Mouse (Mus musculus): Measurements from ENCODE around the gene Pam16.

The Pam16 gene

DNA sequence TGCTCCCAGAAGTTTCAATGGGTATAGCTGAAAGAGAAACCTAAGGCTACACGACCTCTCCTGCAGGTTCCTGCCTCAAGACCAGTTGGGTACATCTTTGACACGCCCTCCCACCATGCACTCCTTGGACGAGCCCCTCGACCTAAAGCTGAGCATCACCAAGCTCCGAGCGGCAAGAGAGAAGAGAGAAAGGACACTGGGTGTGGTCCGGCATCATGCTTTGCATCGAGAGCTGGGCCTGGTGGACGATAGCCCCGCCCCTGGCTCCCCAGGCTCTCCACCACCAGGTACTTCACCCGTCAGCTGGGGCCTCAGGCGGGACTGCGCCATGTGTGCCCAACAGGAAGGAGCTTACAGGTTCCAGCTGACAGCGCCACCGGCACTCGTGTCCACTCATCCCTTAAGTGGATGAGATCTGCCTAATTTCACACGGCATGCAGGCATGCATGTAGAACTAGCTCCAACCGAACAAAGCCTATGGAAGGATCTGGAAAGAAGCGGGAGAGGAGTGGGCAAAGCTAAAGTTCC, 16.2 kb downstream of the Pam16 start:
- POLR2A ChIA-PET = interaction anchor here (0.5 to 34.6 kb wide), 54 partner anchors 7 to 532 kb away, joined by 3 to 632 read pairs (median 5); partner anchors contain the start of genes Tfap4 (in 3 of the 4), Glis2 (in 2 of the 4), Pam16 (in 2 of the 4) and Coro7 (in 1 of the 4)
- CTCF ChIA-PET = interaction anchor here (0.5 to 4.9 kb wide), 66 partner anchors 8 to 341 kb away, joined by 3 to 72 read pairs (median 6); partner anchors contain the start of genes Tfap4 (in 4 of the 4), Pam16 (in 2 of the 4) and Srl (in 2 of the 4)

- CTCF ChIA-PET = interaction anchor here (0.5 to 4.9 kb wide), 99 partner anchors 8 to 512 kb away, joined by 3 to 72 read pairs (median 6); partner anchors contain the start of genes Tfap4 (in 4 of the 4), Pam16 (in 3 of the 4), Coro7 (in 2 of the 4) and Srl (in 2 of the 4)
These were observed 16.8 kb downstream of the Pam16 start for GRCm38 (mm10) chr16:4607818-4608531.

GRCm38 (mm10) chr16:4606431-4607084, 18.2 kb downstream of the Pam16 start:
- CTCF ChIA-PET = interaction anchor here (0.6 to 4.9 kb wide), 38 partner anchors 10 to 291 kb away, joined by 3 to 72 read pairs (median 8); partner anchors contain the start of genes Tfap4 (in 3 of the 4) and Pam16 (in 2 of the 4)
- POLR2A ChIA-PET = interaction anchor here in 2 of 4 experiments (0.8 to 34.6 kb wide), 22 partner anchors 11 to 274 kb away, joined by 3 to 632 read pairs (median 13); partner anchors contain the start of genes Glis2 (in 2 of the 2), Pam16 (in 2 of the 2), Srl (in 2 of the 2) and Tfap4 (in 2 of the 2)

More at GRCm38 (mm10) chr16:4607818-4608531, 16.8 kb downstream of the Pam16 start:
- POLR2A ChIA-PET = interaction anchor here (0.5 to 34.6 kb wide), 63 partner anchors 7 to 531 kb away, joined by 3 to 632 read pairs (median 5); partner anchors contain the start of genes Tfap4 (in 3 of the 4), Glis2 (in 2 of the 4), Pam16 (in 2 of the 4) and Srl (in 2 of the 4)

DNA sequence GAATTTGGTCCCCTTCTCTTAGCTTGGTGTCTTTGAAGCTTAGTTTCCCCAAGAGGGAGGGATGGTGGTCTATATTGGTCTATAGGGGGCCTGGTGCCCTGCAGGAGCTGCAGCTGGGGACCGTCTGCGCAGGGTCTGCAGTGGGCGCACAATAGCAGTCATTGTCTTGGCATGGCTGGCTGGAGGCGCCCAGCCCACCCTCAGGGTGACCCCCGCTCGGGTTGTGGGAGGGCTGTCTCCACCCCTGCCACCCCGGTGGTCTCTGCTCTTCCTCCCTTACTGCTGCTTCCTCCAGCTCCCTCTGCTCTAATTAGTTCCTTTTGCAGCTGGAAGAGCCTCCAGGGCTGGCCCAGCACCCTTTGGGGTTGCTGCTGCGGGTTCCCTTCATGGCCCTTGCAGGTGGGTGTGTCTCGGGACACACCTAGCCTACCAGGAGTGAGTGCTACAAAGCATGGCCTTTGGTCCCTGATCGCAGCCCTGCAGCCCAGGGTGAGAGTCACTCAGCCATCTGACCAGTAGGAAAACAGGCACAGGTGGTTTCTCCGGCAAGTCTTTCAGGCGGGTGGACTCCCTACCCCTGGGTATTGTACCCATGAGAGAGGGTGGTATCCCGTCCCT, 19.2 kb downstream of the Pam16 start:
- POLR2A ChIA-PET = interaction anchor here (0.5 to 34.6 kb wide), 18 partner anchors 9 to 116 kb away, joined by 3 to 632 read pairs (median 6); partner anchors contain the start of genes Glis2 (in 2 of the 4), Tfap4 (in 2 of the 4), Coro7 (in 1 of the 4) and Srl (in 1 of the 4)
- CTCF ChIA-PET = interaction anchor here (0.5 to 4.8 kb wide), 21 partner anchors 11 to 320 kb away, joined by 3 to 72 read pairs (median 4); partner anchors contain the start of genes Srl (in 1 of the 4) and Tfap4 (in 1 of the 4)

GRCm38 (mm10) chr16:4604293-4604837, 20.4 kb downstream of the Pam16 start:
- ChIA-PET CTCF (interaction anchor here in 1 of 4 experiments (1.1 kb wide), 1 partner anchor 115 kb away, joined by 4 read pairs; no protein-coding TSS in a partner anchor), POLR2A (interaction anchor here (0.5 to 34.6 kb wide), 10 partner anchors 9 to 45 kb away, joined by 3 to 632 read pairs (median 31); partner anchors contain the start of genes Tfap4 (in 2 of the 4) and Glis2 (in 1 of the 4))

- ChIA-PET CTCF (no interaction called here), POLR2A (interaction anchor here in 3 of 4 experiments (0.6 to 34.6 kb wide), 12 partner anchors 8 to 120 kb away, joined by 3 to 632 read pairs (median 4); partner anchors contain the start of genes Glis2 (in 2 of the 3), Srl (in 2 of the 3) and Tfap4 (in 1 of the 3))
These were observed 21.3 kb downstream of the Pam16 start for GRCm38 (mm10) chr16:4603453-4603837.

DNA sequence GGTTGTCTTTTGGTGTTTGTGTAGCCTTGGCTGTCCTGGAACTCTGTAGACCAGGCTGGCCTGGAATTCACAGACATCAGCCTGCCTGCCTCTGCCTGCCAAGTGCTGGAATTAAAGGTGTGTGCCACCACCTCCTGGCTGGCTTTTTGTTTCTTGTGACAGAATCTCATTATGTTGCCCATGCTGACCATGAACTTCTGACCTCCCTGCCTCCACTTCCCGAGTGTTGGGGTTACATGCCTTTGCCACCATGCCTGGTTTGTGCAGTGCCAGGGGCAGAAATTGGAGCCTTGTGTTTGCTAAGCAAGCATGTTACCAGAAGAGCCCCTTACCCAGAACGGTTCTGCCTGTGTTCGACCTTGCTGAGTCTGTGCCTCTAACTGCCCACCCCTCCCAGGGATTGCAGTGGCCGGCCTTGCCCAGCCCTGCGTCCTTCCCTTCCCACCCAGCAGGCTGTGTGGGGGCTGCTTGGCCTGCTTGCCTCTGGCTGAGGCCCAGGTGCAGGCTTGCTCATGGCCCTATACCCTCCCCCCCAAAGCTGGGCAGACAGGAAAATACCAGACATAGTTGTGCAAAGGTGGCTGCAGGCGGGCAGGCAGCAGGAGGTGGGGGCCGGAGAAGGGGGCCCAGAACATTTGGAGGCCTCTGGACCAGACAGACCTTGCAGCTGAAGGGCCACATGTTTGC, 21.9 kb downstream of the Pam16 start:
- POLR2A ChIA-PET = interaction anchor here (0.5 to 34.6 kb wide), 19 partner anchors 8 to 278 kb away, joined by 3 to 632 read pairs (median 4); partner anchors contain the start of genes Glis2 (in 2 of the 4), Srl (in 2 of the 4), Coro7 (in 1 of the 4) and Tfap4 (in 1 of the 4)
- CTCF ChIA-PET = interaction anchor here in 3 of 4 experiments (1.0 to 1.4 kb wide), 6 partner anchors 10 to 114 kb away, joined by 3 to 4 read pairs (median 3); no protein-coding TSS in a partner anchor

- POLR2A ChIA-PET = interaction anchor here in 3 of 4 experiments (0.6 to 34.6 kb wide), 20 partner anchors 8 to 278 kb away, joined by 3 to 632 read pairs (median 8); partner anchors contain the start of genes Tfap4 (in 2 of the 3), Cdip1 (in 1 of the 3), Coro7 (in 1 of the 3) and Srl (in 1 of the 3)
- CTCF ChIA-PET = interaction anchor here in 3 of 4 experiments (0.6 to 1.4 kb wide), 11 partner anchors 9 to 113 kb away, joined by 3 to 4 read pairs (median 3); no protein-coding TSS in a partner anchor
These were observed 22.6 kb downstream of the Pam16 start for GRCm38 (mm10) chr16:4602189-4602588.

DNA sequence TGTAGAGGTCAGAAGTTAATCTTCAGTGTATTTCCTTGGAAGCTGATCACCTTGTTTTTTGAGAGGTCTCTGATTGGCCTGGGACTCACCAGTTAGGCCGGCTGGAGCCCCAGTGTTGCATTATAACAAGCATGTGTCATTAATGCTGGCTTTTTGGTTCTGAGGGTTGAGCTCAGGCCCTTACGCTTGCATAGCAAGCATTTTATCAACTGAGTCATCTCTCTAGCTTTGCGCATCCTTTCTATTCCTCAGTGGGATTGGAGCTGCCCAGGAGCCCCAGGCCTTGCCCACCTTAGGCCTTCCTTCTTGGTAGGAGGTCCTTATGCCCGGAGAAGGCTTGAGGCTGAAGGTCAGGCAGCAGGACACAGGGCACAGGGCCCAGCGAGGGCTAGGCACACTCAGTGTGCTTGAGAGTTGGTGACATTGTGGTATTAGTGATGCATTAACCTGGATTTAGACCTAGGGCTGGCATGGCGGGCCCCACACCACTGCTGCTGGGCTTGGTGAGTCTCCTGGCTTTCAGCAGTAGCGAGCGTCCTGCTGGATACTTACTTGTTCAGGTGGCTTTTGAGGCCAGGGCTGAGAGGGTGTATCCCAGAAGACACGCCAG, 24.0 kb downstream of the Pam16 start:
- CTCF ChIA-PET = interaction anchor here in 3 of 4 experiments (0.8 to 1.7 kb wide), 6 partner anchors 8 to 66 kb away, joined by 3 to 7 read pairs (median 4); partner anchors contain the start of gene Tfap4 (in 1 of the 3)
- POLR2A ChIA-PET = interaction anchor here in 3 of 4 experiments (0.5 to 34.6 kb wide), 25 partner anchors 9 to 280 kb away, joined by 3 to 632 read pairs (median 6); partner anchors contain the start of genes Tfap4 (in 3 of the 3), Pam16 (in 1 of the 3) and Ubald1 (in 1 of the 3)

- POLR2A ChIA-PET = interaction anchor here in 3 of 4 experiments (0.7 to 34.6 kb wide), 19 partner anchors 9 to 281 kb away, joined by 3 to 632 read pairs (median 4); partner anchors contain the start of genes Pam16 (in 2 of the 3), Tfap4 (in 2 of the 3) and Srl (in 1 of the 3)
These were observed 25.2 kb downstream of the Pam16 start for GRCm38 (mm10) chr16:4599616-4600015.

GRCm38 (mm10) chr16:4598891-4599543, 25.8 kb downstream of the Pam16 start:
- CTCF ChIA-PET = interaction anchor here in 2 of 4 experiments (0.9 to 1.3 kb wide), 5 partner anchors 9 to 39 kb away, joined by 3 to 7 read pairs (median 4); partner anchors contain the start of gene Tfap4 (in 1 of the 2)
- POLR2A ChIA-PET = interaction anchor here in 2 of 4 experiments (0.7 to 34.6 kb wide), 18 partner anchors 9 to 282 kb away, joined by 3 to 632 read pairs (median 4); partner anchors contain the start of genes Tfap4 (in 2 of the 2), Coro7 (in 1 of the 2) and Srl (in 1 of the 2)

More at GRCm38 (mm10) chr16:4599616-4600015, 25.2 kb downstream of the Pam16 start:
- CTCF ChIA-PET = interaction anchor here in 2 of 4 experiments (0.6 to 1.7 kb wide), 5 partner anchors 8 to 67 kb away, joined by 3 to 7 read pairs (median 4); partner anchors contain the start of gene Tfap4 (in 1 of the 2)

GRCm38 (mm10) chr16:4598041-4598440, 26.7 kb downstream of the Pam16 start:
- POLR2A ChIA-PET = interaction anchor here in 2 of 4 experiments (0.6 to 34.6 kb wide), 12 partner anchors 9 to 138 kb away, joined by 3 to 632 read pairs (median 19); partner anchors contain the start of genes Tfap4 (in 2 of the 2) and Coro7 (in 1 of the 2)
- CTCF ChIA-PET = interaction anchor here in 2 of 4 experiments (0.6 to 1.3 kb wide), 2 partner anchors 10 to 13 kb away, joined by 3 to 4 read pairs; no protein-coding TSS in a partner anchor

- CTCF ChIA-PET = interaction anchor here in 2 of 4 experiments (1.0 to 2.0 kb wide), 3 partner anchors 10 to 37 kb away, joined by 3 to 7 read pairs (median 4); partner anchors contain the start of gene Tfap4 (in 1 of the 2)
- POLR2A ChIA-PET = interaction anchor here in 3 of 4 experiments (0.7 to 34.6 kb wide), 18 partner anchors 8 to 46 kb away, joined by 3 to 632 read pairs (median 6); partner anchors contain the start of genes Pam16 (in 2 of the 3) and Tfap4 (in 2 of the 3)
These were observed 27.5 kb downstream of the Pam16 start for GRCm38 (mm10) chr16:4597296-4597695.

DNA sequence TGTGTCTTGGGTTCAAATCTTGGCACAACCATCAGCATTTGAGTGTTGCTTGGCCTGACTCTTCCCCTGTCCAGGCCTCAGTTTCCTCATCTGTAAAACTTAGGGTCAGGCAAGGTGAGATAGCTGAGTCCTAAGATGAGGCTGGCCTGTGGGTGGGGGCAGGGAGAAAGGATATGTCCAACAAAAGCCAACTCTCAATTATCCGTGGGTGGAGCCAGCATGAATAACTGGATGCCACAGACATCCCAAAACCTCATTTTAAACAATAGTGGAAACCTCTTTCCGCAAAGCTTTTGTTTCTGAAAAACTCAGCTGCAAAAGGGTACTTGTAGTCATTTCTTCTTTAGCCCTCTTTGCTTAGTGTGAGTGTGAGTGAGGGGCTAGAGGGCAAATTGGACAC, 28.0 kb downstream of the Pam16 start:
- CTCF ChIA-PET = interaction anchor here in 3 of 4 experiments (0.6 to 2.0 kb wide), 9 partner anchors 11 to 37 kb away, joined by 3 to 15 read pairs (median 4); partner anchors contain the start of gene Tfap4 (in 3 of the 3)

More for the DNA sequence above, 28.0 kb downstream of the Pam16 start:
- POLR2A ChIA-PET = interaction anchor here in 3 of 4 experiments (0.7 to 34.6 kb wide), 23 partner anchors 8 to 107 kb away, joined by 3 to 632 read pairs (median 5); partner anchors contain the start of genes Pam16 (in 2 of the 3), Tfap4 (in 2 of the 3) and Srl (in 1 of the 3)

Measured in embryonic stem cell, embryonic (primary cell).